Mouse (Mus musculus): ENCODE data around the gene Ndufa6.

DNA sequence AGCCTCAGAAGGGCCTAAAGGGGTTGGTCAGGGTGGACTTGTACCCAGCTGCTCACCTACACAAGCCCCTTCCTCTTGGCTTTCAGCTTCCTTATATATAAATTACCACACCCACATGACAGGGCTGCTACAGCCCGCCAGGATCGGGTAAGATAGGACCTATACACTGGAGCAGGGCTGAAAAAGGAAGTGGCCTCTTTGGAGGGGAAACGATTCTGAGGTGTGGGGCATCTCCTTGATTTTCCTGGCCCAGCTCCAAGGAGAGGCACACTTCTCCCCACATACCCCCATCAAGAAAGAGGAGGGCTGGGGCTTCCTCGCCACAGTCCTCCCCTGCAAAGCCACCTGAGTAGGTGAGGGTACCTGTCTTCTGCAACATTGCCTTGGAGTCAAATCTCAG, 16.2 kb downstream of the Ndufa6 start:
- no peak for TF ChIP-seq CTCF (IDR thresholded peaks at IDR 0.05; ENCODE audit: low read depth)
- no peak for TF ChIP-seq EP300 (IDR thresholded peaks at IDR 0.05; ENCODE audit: low read depth)
